Mouse (Mus musculus) embryonic facial prominence, embryonic 14.5 days (tissue): ENCODE results near the gene Tent5a. TPM values are rescaled to one million over a fixed set of nuclear protein-coding genes. Genes with fewer than 3 reads are reported as not detected.
A peak's percentile ranks its signal among the peaks of the same experiment; 100 is the strongest.

Experiments
- ATAC-seq: fragments of 200-750 bp; cut with Nextera tagmentation; 2 replicates; pipeline ENCODE4 v1.8.0; 2017; ENCODE audit warnings: low read depth, moderate number of reproducible peaks, moderate TSS enrichment
- DNase-seq: peaks from one replicate; pipeline ENCODE4 v3.0.0-alpha.2; 2015; ENCODE audit warnings: low spot score
- H3K27ac ChIP-seq: fragments of 300-500 bp; sonication (generic); replicated peaks from 2 replicates; pipeline ENCODE4 v1.5.1; 2014; ENCODE audit warnings: low read depth, mild to moderate bottlenecking, low read length, moderate library complexity
- H3K27me3 ChIP-seq: fragments of 300-500 bp; sonication (generic); replicated peaks from 2 replicates; pipeline ENCODE4 v1.6.1; 2014; ENCODE audit warnings: low read length; ENCODE audit not compliant: control insufficient read depth, insufficient read depth
- H3K36me3 ChIP-seq: fragments of 300-500 bp; sonication (generic); 2 replicates; pipeline ENCODE4 v1.6.1; 2014; ENCODE audit warnings: low read length, mixed read lengths; ENCODE audit not compliant: control insufficient read depth, insufficient read depth
- H3K4me1 ChIP-seq: fragments of 300-500 bp; sonication (generic); 2 replicates; pipeline ENCODE4 v1.6.1; 2014; ENCODE audit warnings: antibody characterized with exemption, low read length; ENCODE audit not compliant: control insufficient read depth, insufficient read depth
- H3K4me2 ChIP-seq: fragments of 300-500 bp; sonication (generic); 2 replicates; pipeline ENCODE4 v1.6.1; 2014; ENCODE audit warnings: low read depth, mild to moderate bottlenecking, low read length, moderate library complexity, mixed read lengths
- H3K4me3 ChIP-seq: fragments of 300-500 bp; sonication (generic); 2 replicates; pipeline ENCODE4 v1.5.1; 2014; ENCODE audit warnings: low read depth, mild to moderate bottlenecking, low read length
- H3K9ac ChIP-seq: fragments of 300-500 bp; sonication (generic); 2 replicates; pipeline ENCODE4 v1.6.1; 2014; ENCODE audit warnings: low read depth, mild to moderate bottlenecking, low read length, moderate library complexity, mixed read lengths
- H3K9me3 ChIP-seq: fragments of 300-500 bp; sonication (generic); 2 replicates; pipeline ENCODE4 v1.6.1; 2016; ENCODE audit warnings: low read length; ENCODE audit not compliant: control insufficient read depth
- WGBS: fragments of 180-500 bp; shearing (Covaris S2); extraction: QIAGEN DNeasy Blood & Tissue Kit; methylation state at CpG from one replicate; pipeline ENCODE4 v1.1.7; 2014; 5-methylcytosine and 5-hydroxymethylcytosine counted together
- polyA plus RNA-seq: library from polyadenylated mRNA; unstranded; fragments of >200 nt; fragmentation: Nextera tagmentation; extraction: Ambion mirVana; gene quantifications from 2 replicates; pipeline ENCODE4 v1.2.1, GENCODE M21; 2014

Gene Tent5a
- polyA plus RNA-seq, 1 experiment from 2014 or later: 34.2 TPM

DNA sequence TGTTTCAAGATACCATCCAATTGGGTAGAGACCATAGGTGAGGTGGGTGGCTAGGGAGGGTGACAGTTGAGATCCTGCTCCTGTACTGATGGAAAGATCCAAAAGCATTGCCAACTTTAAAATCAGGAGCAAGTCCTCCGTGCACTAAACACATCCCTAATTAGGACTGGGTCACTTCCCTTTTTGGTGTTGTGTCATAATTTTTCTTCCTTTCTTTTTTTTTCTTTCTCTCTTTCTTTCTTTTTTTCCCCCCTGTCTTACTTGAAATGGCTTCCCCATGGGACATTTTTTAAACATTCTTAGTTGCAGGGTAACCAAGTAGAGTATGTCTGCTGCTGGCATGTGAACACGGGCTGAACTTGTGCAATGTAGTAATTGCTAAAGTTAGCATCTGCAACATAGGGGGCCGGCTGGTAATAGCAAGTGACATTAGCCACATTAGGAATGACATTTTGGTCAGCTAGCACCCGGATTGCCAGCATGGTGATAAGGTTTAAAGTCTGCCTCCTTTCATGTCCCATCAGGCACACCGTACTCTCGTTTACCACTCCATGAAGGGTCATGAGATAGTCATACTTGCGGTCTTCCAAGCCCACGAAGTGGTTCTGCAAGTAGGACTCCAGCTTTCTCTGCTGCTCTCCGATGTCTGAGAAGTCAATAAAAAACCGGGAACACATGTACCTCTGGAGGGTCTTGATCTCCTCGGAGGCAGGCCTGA, 2.8 kb downstream of the Tent5a start:
- Histone ChIP-seq H3K36me3 (no peaks in the 10 kb centered on the region), H3K9me3 (no peaks in the 10 kb centered on the region), H3K9ac (peak overlapping the region; percentile 71; the same call in 1 of the 2 replicates), H3K27ac (no peak overlapping the region), H3K27me3 (peaks cover 12% of the 10 kb centered on the region; the same call in 1 of the 2 replicates), H3K4me2 (peak overlapping the region; percentile 89), H3K4me3 (peak overlapping the region; percentile 66), H3K4me1 (no peaks in the 10 kb centered on the region)
- ATAC-seq (no peak), DNase-seq (no peak)
- 78% methylated on average over 11 of the region's 11 CpGs for WGBS

DNA sequence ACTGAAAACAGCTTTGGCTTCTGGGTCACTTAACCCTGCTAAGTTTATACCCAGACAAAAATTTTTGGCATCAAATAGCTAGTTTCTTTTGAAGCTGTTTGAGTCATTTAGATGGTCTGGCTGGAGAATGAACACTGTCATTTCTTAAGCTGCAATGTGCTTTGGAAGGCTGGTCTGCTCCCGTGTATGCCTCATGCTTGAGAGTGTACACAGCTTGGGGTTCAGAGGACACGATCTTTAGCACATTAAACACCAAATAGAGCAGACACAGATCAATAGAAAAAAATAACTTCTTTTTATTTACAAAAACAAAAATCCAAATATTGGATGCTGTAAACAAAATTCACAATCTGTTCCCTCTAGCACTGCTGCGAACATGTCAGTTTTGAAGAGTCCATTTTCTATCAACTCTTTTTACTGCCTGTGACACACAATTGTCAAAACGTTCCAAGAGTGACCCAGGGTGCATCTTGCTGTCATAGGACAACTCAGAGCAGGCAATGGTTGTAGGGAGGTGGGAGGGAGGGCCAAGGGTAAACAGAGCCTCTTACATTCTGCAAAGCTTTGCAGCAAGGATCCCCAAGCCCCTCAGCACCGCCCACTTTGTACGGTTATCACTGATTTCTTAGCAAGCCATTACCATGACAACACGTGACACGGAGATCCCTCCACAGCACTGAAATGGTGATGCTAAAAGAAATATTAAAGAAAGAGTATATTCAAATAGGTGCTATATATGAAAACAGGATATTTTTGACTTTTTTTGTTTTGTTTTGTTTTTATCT, 6.8 kb downstream of the Tent5a start:
- DNase-seq (no peak), ATAC-seq (no peak)
- H3K4me1 ChIP-seq: no peaks in the 10 kb centered on the region
- H3K4me2 ChIP-seq: no peak overlapping the region
- no peaks in the 10 kb centered on the region for H3K36me3 ChIP-seq
- 65% methylated on average over 8 of the region's 8 CpGs for WGBS
- H3K9ac ChIP-seq: no peak overlapping the region
- peaks cover 4% of the 10 kb centered on the region; the same call in 1 of the 2 replicates for H3K27me3 ChIP-seq
- no peak overlapping the region for H3K4me3 ChIP-seq
- H3K9me3 ChIP-seq: no peaks in the 10 kb centered on the region
- H3K27ac ChIP-seq: no peak overlapping the region

DNA sequence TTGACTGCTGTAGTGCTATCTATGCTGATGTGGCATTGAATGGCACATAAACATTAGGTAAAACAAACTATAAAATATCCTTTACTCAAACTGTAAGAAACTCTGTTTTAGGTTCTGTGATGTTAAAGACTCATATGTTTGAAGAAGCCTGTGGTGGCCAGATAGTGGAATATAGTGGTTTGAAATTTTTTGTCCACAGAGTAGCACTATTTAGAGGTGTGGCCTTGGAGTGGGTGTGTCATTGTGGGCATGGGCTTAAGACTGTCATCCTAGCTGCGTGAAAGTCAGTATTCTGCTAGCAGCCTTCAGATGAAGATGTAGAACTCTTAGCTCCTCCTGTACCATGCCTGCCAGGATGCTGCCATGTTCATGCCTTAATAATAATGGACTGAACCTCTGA, 11.0 kb downstream of the Tent5a start:
- H3K4me3 ChIP-seq: no peak overlapping the region
- DNase-seq (no peak), ATAC-seq (no peak)
- no peak overlapping the region for H3K9ac ChIP-seq
- H3K4me2 ChIP-seq: no peak overlapping the region
- no peaks in the 10 kb centered on the region for H3K27me3 ChIP-seq
- H3K36me3 ChIP-seq: no peaks in the 10 kb centered on the region
- WGBS: 41% methylated on average over 1 of the region's 1 CpGs
- no peak overlapping the region for H3K27ac ChIP-seq
- H3K4me1 ChIP-seq: no peaks in the 10 kb centered on the region
- H3K9me3 ChIP-seq: no peaks in the 10 kb centered on the region

DNA sequence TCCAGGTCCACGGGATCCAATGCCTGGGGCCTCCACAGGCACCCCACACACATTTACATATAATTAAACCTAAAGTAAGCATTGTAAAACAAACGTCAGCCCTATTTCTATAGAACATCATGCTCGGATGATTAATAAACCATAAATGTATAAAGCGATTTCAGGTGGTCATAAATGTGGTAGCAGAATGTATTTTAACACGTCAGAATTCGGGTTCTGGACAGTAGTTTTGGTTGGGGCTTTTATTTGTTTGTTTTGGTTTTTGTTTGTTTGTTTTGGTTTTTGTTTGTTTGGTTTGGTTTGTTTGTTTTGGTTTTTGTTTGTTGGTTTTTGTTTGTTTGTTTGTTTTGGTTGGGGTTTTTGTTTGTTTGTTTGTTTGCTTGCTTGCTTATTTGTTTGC, 14.7 kb downstream of the Tent5a start, which contains the start of gene Gm11114:
Gene Gm11114 (plus strand): TSS at position 301 of the 400 bp plus-strand sequence.
- H3K36me3 ChIP-seq: no peaks in the 10 kb centered on the region
- H3K27ac ChIP-seq: no peak within 1 kb of the TSS
- ATAC-seq (no peak), DNase-seq (no peak)
- no peaks in the 10 kb centered on the region for H3K9me3 ChIP-seq
- no peaks in the 10 kb centered on the region for H3K4me1 ChIP-seq
- H3K4me2 ChIP-seq: no peak within 1 kb of the TSS
- H3K27me3 ChIP-seq: no peaks in the 10 kb centered on the region
- WGBS: 82% methylated on average over 6 of the region's 6 CpGs
- H3K4me3 ChIP-seq: no peak within 1 kb of the TSS
- no peak within 1 kb of the TSS for H3K9ac ChIP-seq

DNA sequence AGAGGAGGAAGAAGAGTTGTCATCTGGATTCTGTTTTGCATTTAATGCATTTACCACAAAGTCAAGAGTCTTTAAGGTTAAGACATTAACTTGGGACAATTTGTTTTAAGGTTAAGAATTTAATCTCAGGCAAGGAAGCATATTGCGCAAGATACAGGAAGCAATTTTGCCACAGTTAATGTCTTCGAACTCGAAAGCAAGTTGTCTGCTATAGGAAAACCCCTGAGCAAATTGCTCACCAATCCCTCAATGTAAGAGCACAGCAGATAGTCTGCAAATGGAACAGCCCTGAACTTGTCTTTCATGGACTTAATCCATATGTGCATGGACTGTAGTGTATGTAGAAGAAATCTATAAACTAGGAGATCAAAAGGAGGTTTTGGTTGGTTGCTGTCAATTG, 23.8 kb downstream of the Tent5a start:
- Histone ChIP-seq H3K27ac (no peak overlapping the region), H3K9ac (no peak overlapping the region), H3K4me3 (no peak overlapping the region), H3K4me1 (no peaks in the 10 kb centered on the region), H3K4me2 (no peak overlapping the region), H3K9me3 (no peaks in the 10 kb centered on the region), H3K36me3 (no peaks in the 10 kb centered on the region), H3K27me3 (no peaks in the 10 kb centered on the region)
- DNase-seq: no peak
- ATAC-seq: no peak
- 73% methylated on average over 3 of the region's 3 CpGs for WGBS

DNA sequence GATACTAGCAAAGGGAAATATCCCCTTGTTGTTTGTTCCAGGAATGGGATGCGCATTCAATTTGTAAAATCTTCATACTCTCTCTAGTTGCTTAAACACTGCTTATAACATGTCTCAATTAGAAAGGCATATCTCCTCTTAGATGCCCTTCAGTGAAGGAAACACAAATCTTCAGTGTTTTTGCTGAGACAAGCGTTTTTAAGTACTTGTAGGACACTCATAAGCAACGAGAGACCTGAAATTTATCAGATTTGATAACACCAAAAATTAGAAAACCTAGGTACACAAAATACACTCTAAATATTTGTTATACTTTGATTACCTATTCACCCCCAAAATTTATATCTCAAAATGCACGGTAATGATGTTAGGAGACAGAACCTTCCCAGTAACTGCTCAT, 24.3 kb downstream of the Tent5a start:
- Histone ChIP-seq H3K9me3 (no peaks in the 10 kb centered on the region), H3K4me2 (no peak overlapping the region), H3K4me3 (no peak overlapping the region), H3K36me3 (no peaks in the 10 kb centered on the region), H3K4me1 (no peaks in the 10 kb centered on the region), H3K27ac (no peak overlapping the region), H3K9ac (no peak overlapping the region), H3K27me3 (no peaks in the 10 kb centered on the region)
- no peak for DNase-seq
- WGBS: 86% methylated on average over 4 of the region's 4 CpGs
- no peak for ATAC-seq

DNA sequence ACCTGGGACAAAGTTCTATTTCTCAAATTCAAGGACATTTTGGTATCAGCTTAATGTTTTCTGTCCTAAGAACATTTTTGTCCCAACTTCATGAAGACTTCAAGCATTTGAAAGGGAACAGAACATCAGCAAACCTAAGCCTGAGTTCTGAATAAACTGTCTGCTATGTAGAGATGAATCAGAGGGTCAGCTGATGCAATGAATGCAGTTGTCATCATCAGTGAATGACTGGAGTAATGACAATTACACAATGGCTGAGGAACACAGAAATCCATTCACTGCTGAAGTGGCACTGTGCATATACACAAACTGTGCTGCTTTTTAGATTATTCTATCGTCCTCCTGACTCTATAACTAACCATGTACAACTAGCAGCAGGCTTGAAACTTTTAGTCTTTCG, 53.0 kb downstream of the Tent5a start:
- no peak overlapping the region for H3K4me2 ChIP-seq
- no peak for ATAC-seq
- H3K4me1 ChIP-seq: no peaks in the 10 kb centered on the region
- H3K4me3 ChIP-seq: no peak overlapping the region
- no peak overlapping the region for H3K9ac ChIP-seq
- no peak for DNase-seq
- H3K9me3 ChIP-seq: no peaks in the 10 kb centered on the region
- no peaks in the 10 kb centered on the region for H3K36me3 ChIP-seq
- H3K27ac ChIP-seq: no peak overlapping the region
- 81% methylated on average over 2 of the region's 2 CpGs for WGBS
- no peaks in the 10 kb centered on the region for H3K27me3 ChIP-seq
